Mouse (Mus musculus): ENCODE data around the gene Ahctf1.

DNA sequence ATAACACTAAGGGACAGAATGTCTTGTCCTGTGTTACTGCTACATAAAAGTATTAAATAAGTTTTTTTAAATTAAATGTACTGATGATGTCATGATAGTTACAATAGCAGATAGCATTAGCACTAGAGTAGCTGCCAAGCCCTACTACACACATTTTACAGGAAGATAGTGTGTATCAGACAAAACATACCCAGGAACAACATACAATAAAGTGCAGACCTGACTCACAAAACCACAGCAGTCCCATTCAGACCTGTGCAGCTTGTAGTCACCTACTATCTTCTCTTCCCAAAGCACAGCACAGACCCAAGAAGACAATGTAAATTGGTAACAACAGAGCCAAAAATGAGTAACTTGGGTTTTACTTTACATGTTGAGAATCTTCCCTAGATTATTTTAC is 47.0 kb downstream of the Ahctf1 start:
- TF ChIP-seq CTCF (IDR thresholded peaks at IDR 0.05; ENCODE audit: low read depth), result no peak
- no peak for TF ChIP-seq EP300 (IDR thresholded peaks at IDR 0.05; ENCODE audit: low read depth)

Data from liver, postnatal 0 days (tissue).